Mouse (Mus musculus): ENCODE measurements around the gene Rprd2.

GRCm38 (mm10) chr3:95865571-95865970 lies 46.9 kb upstream of the Rprd2 start:
- TF ChIP-seq POLR2A (IDR thresholded peaks at IDR 0.05; ENCODE audit: borderline replicate concordance, control insufficient read depth, low read depth, low read length) (no peak), CTCF (IDR thresholded peaks at IDR 0.05; ENCODE audit: control insufficient read depth, insufficient read depth, low read length) (no peak)
